Mouse (Mus musculus): ENCODE measurements at regions not wholly inside any gene's neighbourhood (a gene's known extent, or its start where the extent isn't known, plus 50 kb on each side); places are given as distances from the start of the nearest gene placed in this dataset.

GRCm38 (mm10) chr17:26348116-26348515 lies 66.5 kb upstream of the Neurl1b start:
- TF ChIP-seq POLR2A (IDR thresholded peaks at IDR 0.05; ENCODE audit: insufficient read length, low read depth) (no peak), MAX (IDR thresholded peaks at IDR 0.05; ENCODE audit: low read depth) (no peak)
